Mouse (Mus musculus) thymus, adult 2 months (tissue): ENCODE data around the gene Lrriq4. TPM values are rescaled to one million over a fixed set of nuclear protein-coding genes. Genes with fewer than 3 reads are reported as not detected.
"Not testable (repeated sequence)": the region's sequence is repeated elsewhere in the genome, so short reads cannot be mapped to it uniquely, and the experiment has no call there.

Source experiments
- DNase-seq: peaks from one replicate; pipeline ENCODE4 v3.0.0; 2021
- H3K27ac ChIP-seq: fragments of 200-500 bp; 2 replicates; pipeline ENCODE4 v1.5.1; 2012; ENCODE audit warnings: low read length, control low read depth; ENCODE audit not compliant: control insufficient read depth, insufficient read depth
- H3K27me3 ChIP-seq: fragments of 200-500 bp; 2 replicates; pipeline ENCODE4 v1.6.1; 2012; ENCODE audit warnings: mild to moderate bottlenecking, low read length, moderate library complexity, mixed read lengths; ENCODE audit not compliant: control insufficient read depth, insufficient read depth
- H3K36me3 ChIP-seq: fragments of 200-500 bp; 2 replicates; pipeline ENCODE4 v1.6.1; 2012; ENCODE audit warnings: mild to moderate bottlenecking, low read length, moderate library complexity; ENCODE audit not compliant: control insufficient read depth, insufficient read depth
- H3K4me1 ChIP-seq: fragments of 200-500 bp; replicated peaks from 2 replicates; pipeline ENCODE4 v1.6.1; 2012; ENCODE audit warnings: low read length; ENCODE audit not compliant: control insufficient read depth, insufficient read depth
- H3K4me3 ChIP-seq: fragments of 200-500 bp; 2 replicates; pipeline ENCODE4 v1.5.1; 2012; ENCODE audit warnings: mild to moderate bottlenecking, low read length, control low read depth, moderate library complexity; ENCODE audit not compliant: control insufficient read depth, insufficient read depth
- CTCF ChIP-seq: fragments of 200-500 bp; IDR thresholded peaks from 2 replicates; pipeline ENCODE4 v1.5.1; 2012; ENCODE audit warnings: mild to moderate bottlenecking, control low read depth, low read length, moderate library complexity, borderline replicate concordance; ENCODE audit not compliant: control insufficient read depth, poor library complexity, insufficient read depth; ENCODE audit errors: extremely low read depth
- POLR2A ChIP-seq: fragments of 200-500 bp; IDR thresholded peaks from 2 replicates; pipeline ENCODE4 v1.6.1; 2012; ENCODE audit warnings: mild to moderate bottlenecking, low read length, control low read depth, moderate library complexity; ENCODE audit not compliant: control insufficient read depth, poor library complexity, insufficient read depth; ENCODE audit errors: extremely low read depth
- WGBS: fragments of 180-500 bp; shearing (Covaris S2); methylation state at CpG from one replicate; pipeline ENCODE4 v1.1.7; 2018; 5-methylcytosine and 5-hydroxymethylcytosine counted together
- polyA plus RNA-seq: library from polyadenylated mRNA; depleted of rRNA; stranded (reverse); fragments of >200 nt; gene quantifications from 2 replicates; pipeline ENCODE4 v1.2.3, GENCODE M21; 2012

Gene Lrriq4
- polyA plus RNA-seq, 1 experiment, result not detected

DNA sequence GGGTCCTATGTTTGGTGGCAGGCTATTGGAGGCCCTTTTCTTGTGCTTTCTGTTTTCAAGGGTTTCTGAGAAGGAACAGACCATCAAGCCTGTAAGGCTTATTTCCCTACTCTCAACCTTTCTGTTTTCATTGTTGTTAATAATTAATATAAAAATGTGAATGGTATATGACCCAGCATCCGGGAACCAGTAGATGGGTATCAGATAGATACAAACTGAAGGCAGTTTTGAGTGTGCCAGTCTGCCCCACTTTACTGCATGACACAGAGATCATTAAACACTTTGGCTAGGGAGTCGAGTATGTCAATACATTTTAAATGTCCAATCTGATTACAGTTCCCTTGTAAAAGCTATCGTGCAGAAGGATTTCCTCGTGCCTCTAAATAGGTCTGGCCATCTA lies 53.6 kb downstream of the Lrriq4 start:
- DNase-seq, result no peak
- H3K27me3 ChIP-seq, result no peaks in the 10 kb centered on the region
- WGBS, result 81% methylated on average over 4 of the region's 4 CpGs
- TF ChIP-seq CTCF, result no peak
- no peak for TF ChIP-seq POLR2A
- no peak overlapping the region for H3K4me3 ChIP-seq
- no peaks in the 10 kb centered on the region for H3K36me3 ChIP-seq
- H3K4me1 ChIP-seq, result no peaks in the 10 kb centered on the region
- H3K27ac ChIP-seq, result no peak overlapping the region

DNA sequence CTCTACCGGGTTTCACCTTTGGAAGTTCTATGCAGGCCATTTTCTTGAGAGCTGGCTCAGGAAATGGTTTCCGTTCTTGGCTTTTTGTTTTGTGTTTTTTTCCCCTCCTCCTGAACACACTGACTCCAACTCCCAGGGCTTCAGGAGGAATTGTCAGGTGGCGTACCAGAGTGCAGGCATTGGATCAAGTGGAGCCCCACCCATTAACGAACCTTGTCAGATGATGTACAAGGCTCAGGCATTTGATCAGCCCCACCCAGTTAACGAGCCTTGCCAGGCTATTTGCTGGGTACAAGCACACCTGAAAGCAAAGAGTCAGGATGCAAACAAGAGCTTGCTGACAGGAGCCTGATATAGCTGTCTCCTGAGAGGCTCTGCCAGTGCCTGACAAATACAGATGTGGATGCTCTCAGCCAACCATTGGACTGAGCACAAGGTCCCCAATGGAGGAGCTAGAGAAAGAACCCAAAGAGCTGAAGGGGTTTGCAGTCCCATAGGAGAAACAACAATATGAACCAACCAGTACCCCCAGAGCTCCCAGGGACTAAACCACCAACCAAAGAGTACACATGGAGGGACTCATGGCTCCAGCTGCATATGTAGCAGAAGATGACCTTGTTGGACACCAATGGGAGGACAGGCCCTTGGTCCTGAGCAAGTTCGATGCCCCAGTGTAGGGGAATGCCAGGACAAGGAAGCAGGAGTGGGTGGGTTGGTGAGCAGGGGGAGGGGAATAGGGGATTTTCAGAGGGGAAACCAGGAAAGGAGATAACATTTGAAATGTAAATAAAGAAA lies 55.6 kb downstream of the Lrriq4 start, which contains the start of gene Lrrc31:
Lrrc31 (minus strand) TSS at position 133 of the 795 bp plus-strand sequence.
- not testable (repeated sequence) for H3K4me3 ChIP-seq, DNase-seq, H3K36me3 ChIP-seq, H3K4me1 ChIP-seq, H3K27ac ChIP-seq, H3K27me3 ChIP-seq
- WGBS, result 89% methylated on average over 6 of the region's 6 CpGs

- no peaks in the 10 kb centered on the region for H3K36me3 ChIP-seq
- no peak overlapping the region for H3K27ac ChIP-seq
- 93% methylated on average over 3 of the region's 3 CpGs for WGBS
- no peak for DNase-seq
- no peaks in the 10 kb centered on the region for H3K4me1 ChIP-seq
- no peaks in the 10 kb centered on the region for H3K27me3 ChIP-seq
- TF ChIP-seq CTCF, result no peak
- TF ChIP-seq POLR2A, result no peak
- no peak overlapping the region for H3K4me3 ChIP-seq
Observed at GRCm38 (mm10) chr3:30705977-30706376, 61.7 kb downstream of the Lrriq4 start.

- TF ChIP-seq POLR2A (no peak), CTCF (no peak)
- DNase-seq, result no peak
- WGBS, result 46% methylated on average over 4 of the region's 4 CpGs
Observed at GRCm38 (mm10) chr3:30706614-30707276, 62.4 kb downstream of the Lrriq4 start.

GRCm38 (mm10) chr3:30710191-30710590 lies 65.9 kb downstream of the Lrriq4 start:
- H3K4me3 ChIP-seq, result no peak overlapping the region
- H3K27ac ChIP-seq, result no peak overlapping the region
- whole genome bisulfite sequencing, result 90% methylated on average over 6 of the region's 6 CpGs
- H3K27me3 ChIP-seq, result no peaks in the 10 kb centered on the region
- no peak for TF ChIP-seq CTCF
- no peak for TF ChIP-seq POLR2A
- H3K36me3 ChIP-seq, result no peaks in the 10 kb centered on the region
- no peak for DNase-seq
- no peaks in the 10 kb centered on the region for H3K4me1 ChIP-seq

More at GRCm38 (mm10) chr3:30706614-30707276, 62.4 kb downstream of the Lrriq4 start:
- Histone ChIP-seq H3K36me3 (no peaks in the 10 kb centered on the region), H3K4me1 (no peaks in the 10 kb centered on the region), H3K27me3 (no peaks in the 10 kb centered on the region), H3K4me3 (no peak overlapping the region), H3K27ac (no peak overlapping the region)

DNA sequence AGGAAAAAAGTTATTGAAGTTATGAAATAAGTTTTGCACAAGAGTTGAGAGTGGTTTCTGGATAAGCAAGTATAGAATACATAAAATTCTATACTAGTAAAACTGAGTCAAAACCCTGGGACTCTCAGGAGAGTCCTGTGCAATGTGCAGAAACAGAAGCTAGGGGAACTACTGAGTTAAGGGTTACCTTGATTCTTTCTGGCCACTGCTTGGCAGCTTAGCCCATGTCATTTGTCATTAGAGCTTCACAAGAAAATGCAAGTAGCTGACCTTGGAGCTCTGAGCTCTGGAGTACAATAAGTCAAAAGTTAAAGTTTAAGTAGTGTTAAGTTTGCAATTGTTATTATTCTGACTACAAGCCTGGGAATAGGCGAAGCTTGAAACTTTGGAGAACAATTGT lies 69.0 kb downstream of the Lrriq4 start:
- Histone ChIP-seq H3K27ac (no peak overlapping the region), H3K36me3 (no peaks in the 10 kb centered on the region), H3K27me3 (no peaks in the 10 kb centered on the region), H3K4me3 (no peak overlapping the region), H3K4me1 (no peaks in the 10 kb centered on the region)
- TF ChIP-seq CTCF, result no peak
- no peak for TF ChIP-seq POLR2A
- 94% methylated on average over 1 of the region's 1 CpGs for whole genome bisulfite sequencing
- DNase-seq, result no peak
